Mouse (Mus musculus) midbrain, embryonic 16.5 days (tissue): ENCODE data around the gene Zfp296. TPM values are rescaled to one million over a fixed set of nuclear protein-coding genes. Genes with fewer than 3 reads are reported as not detected.

Experiments
- ATAC-seq: fragments of 200-750 bp; cut with Nextera tagmentation; 2 replicates; pipeline ENCODE4 v1.8.0; 2017; ENCODE audit warnings: moderate TSS enrichment
- H3K27ac ChIP-seq: fragments of 300-500 bp; sonication (generic); 2 replicates; pipeline ENCODE4 v1.5.1; 2014; ENCODE audit warnings: mild to moderate bottlenecking, low read length, mixed read lengths
- H3K27me3 ChIP-seq: fragments of 300-500 bp; sonication (generic); 2 replicates; pipeline ENCODE4 v1.6.1; 2014; ENCODE audit warnings: low read depth, low read length, mixed read lengths; ENCODE audit not compliant: control insufficient read depth, insufficient read depth
- H3K36me3 ChIP-seq: fragments of 300-500 bp; sonication (generic); 2 replicates; pipeline ENCODE4 v1.6.1; 2014; ENCODE audit warnings: mild to moderate bottlenecking, low read length, moderate library complexity, mixed read lengths; ENCODE audit not compliant: control insufficient read depth, insufficient read depth
- H3K4me1 ChIP-seq: fragments of 300-500 bp; sonication (generic); 2 replicates; pipeline ENCODE4 v1.6.1; 2014; ENCODE audit warnings: mild to moderate bottlenecking, low read length, mixed read lengths; ENCODE audit not compliant: control insufficient read depth, insufficient read depth
- H3K4me2 ChIP-seq: fragments of 300-500 bp; sonication (generic); 2 replicates; pipeline ENCODE4 v1.6.1; 2014; ENCODE audit warnings: mild to moderate bottlenecking, low read length, mixed read lengths
- H3K4me3 ChIP-seq: fragments of 300-500 bp; sonication (generic); 2 replicates; pipeline ENCODE4 v1.5.1; 2014; ENCODE audit warnings: low read depth, mild to moderate bottlenecking, low read length, moderate library complexity, mixed read lengths
- H3K9ac ChIP-seq: fragments of 300-500 bp; sonication (generic); 2 replicates; pipeline ENCODE4 v1.6.1; 2014; ENCODE audit warnings: low read depth, low read length, mixed read lengths
- H3K9me3 ChIP-seq: fragments of 300-500 bp; sonication (generic); replicated peaks from 2 replicates; pipeline ENCODE4 v1.6.1; 2014; ENCODE audit warnings: mild to moderate bottlenecking, low read length, mixed read lengths; ENCODE audit not compliant: control insufficient read depth, poor library complexity, severe bottlenecking
- WGBS: fragments of 180-500 bp; shearing (Covaris S2); extraction: QIAGEN DNeasy Blood & Tissue Kit; methylation state at CpG from one replicate; pipeline ENCODE4 v1.1.7; 2014; 5-methylcytosine and 5-hydroxymethylcytosine counted together
- polyA plus RNA-seq: library from polyadenylated mRNA; unstranded; fragments of >200 nt; fragmentation: Nextera tagmentation; extraction: Ambion mirVana; gene quantifications from 2 replicates; pipeline ENCODE4 v1.2.1, GENCODE M21; 2015

Gene Zfp296
- polyA plus RNA-seq, 1 experiment from 2014 or later: 0.11 TPM

DNA sequence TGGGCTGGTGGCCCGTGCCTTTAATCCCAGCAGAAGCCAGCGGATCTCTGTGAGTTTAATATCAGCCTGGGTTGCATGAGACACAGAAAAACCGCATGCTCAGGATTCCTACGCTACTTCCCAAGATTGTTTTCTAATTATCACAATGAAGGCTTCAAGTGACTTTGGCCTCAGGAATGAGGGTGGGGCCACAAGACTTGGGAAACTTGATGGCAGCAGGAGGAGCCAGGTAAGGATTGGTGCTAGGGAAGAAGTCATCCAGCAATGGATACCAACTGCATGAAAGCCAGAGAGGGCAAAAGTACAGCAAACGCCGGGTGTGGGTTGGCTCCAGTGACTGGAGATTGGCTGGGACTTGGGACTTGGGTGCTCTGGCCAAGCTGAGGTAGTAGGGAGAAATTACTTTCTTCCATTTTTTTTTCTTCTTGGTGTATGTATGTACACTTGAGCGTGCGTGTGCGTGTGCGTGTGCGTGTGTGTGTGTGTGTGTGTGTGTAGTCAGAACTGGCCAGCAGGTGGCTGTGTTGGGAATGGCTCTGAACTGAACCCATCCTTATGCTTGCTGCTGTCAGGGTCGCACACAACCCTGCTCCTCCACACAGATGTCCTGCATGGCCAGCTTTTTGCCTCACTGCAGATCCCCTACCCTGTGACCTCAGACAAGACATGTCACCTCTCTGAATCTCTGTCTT is 32.7 kb downstream of the Zfp296 start:
- H3K36me3 ChIP-seq: no peaks in the 10 kb centered on the region
- no peaks in the 10 kb centered on the region for H3K27me3 ChIP-seq
- H3K9me3 ChIP-seq: no peaks in the 10 kb centered on the region
- no peak overlapping the region for H3K4me3 ChIP-seq
- H3K4me2 ChIP-seq: no peak overlapping the region
- no peak overlapping the region for H3K27ac ChIP-seq
- H3K4me1 ChIP-seq: no peaks in the 10 kb centered on the region
- ATAC-seq: no peak
- 92% methylated on average over 12 of the region's 12 CpGs for WGBS
- no peak overlapping the region for H3K9ac ChIP-seq

DNA sequence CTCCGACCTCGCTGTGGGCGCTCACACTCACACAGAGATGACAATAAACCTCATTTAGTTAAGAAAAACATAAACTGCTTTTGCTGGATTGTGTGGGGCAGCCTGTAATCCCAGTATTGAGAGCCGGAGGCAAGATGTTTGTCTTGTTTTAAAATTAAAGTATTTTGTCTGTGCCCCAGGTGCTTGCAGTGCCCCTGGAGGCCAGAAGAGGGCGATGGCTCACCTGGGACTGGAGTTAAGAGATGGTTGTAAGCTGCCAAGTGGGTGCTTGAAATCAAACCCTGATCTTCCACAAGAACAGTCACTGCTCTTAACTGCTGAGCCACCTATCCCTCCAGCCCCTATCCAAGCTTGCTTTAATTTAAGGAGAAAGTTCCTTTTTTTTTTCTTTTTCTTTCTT is 33.9 kb downstream of the Zfp296 start:
- H3K27me3 ChIP-seq: no peaks in the 10 kb centered on the region
- no peak overlapping the region for H3K27ac ChIP-seq
- ATAC-seq: no peak
- WGBS: 77% methylated on average over 5 of the region's 5 CpGs
- H3K9ac ChIP-seq: no peak overlapping the region
- no peak overlapping the region for H3K4me3 ChIP-seq
- no peaks in the 10 kb centered on the region for H3K4me1 ChIP-seq
- H3K4me2 ChIP-seq: no peak overlapping the region
- no peaks in the 10 kb centered on the region for H3K9me3 ChIP-seq
- no peaks in the 10 kb centered on the region for H3K36me3 ChIP-seq

DNA sequence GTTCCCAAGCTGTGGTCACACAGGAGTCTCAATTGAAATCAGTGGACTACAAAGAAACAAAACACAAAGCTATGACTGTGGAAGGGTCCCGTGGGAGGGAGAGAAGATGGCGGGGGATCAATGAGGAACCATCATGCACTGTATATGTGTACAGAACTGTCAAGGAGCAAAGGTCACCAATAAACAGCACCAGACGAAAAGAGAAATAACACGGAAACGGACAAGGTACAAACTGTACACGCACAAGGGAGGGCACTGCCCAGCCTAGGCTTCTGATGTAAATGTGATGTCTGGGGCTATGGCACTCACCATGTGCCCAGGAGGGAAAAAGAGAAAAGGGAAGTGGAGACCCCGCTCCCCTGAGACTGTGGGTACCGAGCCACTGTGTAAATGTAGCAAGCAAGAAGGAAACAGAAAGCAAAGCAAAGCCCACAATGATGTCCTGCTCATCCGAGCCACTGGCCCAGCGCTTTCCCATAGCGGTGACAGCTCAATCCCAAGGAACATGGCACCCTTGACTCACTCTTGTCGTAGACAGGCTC is 38.0 kb downstream of the Zfp296 start:
- Histone ChIP-seq H3K9ac (no peak overlapping the region), H3K36me3 (no peaks in the 10 kb centered on the region), H3K27ac (no peak overlapping the region), H3K9me3 (no peaks in the 10 kb centered on the region), H3K27me3 (no peaks in the 10 kb centered on the region), H3K4me1 (peaks cover 3% of the 10 kb centered on the region; the same call in 1 of the 2 replicates), H3K4me2 (no peak overlapping the region), H3K4me3 (no peak overlapping the region)
- 91% methylated on average over 12 of the region's 12 CpGs for WGBS
- ATAC-seq: no peak

DNA sequence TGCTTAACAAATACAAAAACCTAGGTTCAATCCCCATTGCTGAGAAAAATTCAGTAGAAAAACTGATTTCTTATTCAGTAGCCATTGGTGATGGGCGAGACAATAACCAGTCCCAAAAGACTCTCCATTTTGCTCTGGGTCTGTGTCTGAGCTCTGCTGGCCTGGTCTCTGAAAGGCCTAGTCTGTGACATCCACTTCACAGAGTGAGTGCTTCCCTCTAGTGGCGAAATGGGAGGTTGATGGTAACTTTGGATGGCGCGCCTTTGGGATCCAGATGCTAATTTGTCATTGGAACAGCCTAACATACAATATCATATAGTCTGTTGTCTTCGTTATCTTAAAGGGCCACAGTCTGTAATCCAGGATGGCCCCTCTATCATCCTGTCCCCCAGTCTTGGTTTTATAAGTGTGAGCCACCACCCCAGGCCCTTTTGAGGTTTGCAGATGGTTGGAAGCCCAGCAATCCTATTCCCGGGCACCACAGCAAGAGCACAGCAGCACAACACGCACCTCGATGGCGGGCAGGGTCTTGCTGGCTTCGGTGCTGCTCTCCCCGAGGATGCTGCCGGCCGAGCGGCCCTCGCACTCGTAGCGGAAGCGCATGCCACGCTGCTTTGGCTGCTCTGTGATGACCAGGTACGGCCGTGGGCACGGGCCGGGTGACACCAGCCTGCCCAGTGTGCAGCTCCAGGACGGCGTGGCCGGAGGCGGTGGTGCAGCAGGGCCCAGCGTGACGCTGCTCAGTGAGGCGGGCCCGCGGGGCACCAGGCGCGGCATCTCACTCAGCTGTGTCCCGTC is 42.1 kb downstream of the Zfp296 start:
- Histone ChIP-seq H3K4me2 (peak overlapping the region; percentile 54), H3K4me1 (peaks cover 3% of the 10 kb centered on the region; the same call in 1 of the 2 replicates), H3K9me3 (no peaks in the 10 kb centered on the region), H3K27me3 (no peaks in the 10 kb centered on the region), H3K36me3 (no peaks in the 10 kb centered on the region), H3K4me3 (peak overlapping the region; percentile 36), H3K9ac (peak overlapping the region; percentile 63), H3K27ac (peak overlapping the region; percentile 43)
- WGBS: 5% methylated on average over 35 of the region's 35 CpGs
- peak; percentile 82 for ATAC-seq

DNA sequence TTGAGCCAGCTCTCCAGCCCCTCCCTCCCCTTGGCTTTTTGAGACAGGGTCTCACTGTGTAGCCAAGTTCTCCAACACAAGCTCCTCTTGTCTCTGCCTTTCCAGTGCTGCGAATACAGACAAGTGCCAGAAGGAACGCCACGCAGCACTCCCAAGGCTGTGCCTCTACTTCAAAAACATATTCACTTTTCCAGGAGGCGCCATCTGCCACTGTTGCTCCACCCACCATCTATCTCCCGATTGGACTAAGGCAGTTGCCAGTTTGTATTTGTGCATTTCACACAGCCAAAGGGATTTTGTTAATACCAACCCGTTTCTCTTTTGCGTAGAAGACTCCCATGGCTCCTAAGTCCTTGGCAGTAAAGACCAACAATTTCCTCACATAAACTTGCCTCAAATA is 43.7 kb downstream of the Zfp296 start:
- WGBS: 89% methylated on average over 7 of the region's 7 CpGs
- ATAC-seq: no peak

DNA sequence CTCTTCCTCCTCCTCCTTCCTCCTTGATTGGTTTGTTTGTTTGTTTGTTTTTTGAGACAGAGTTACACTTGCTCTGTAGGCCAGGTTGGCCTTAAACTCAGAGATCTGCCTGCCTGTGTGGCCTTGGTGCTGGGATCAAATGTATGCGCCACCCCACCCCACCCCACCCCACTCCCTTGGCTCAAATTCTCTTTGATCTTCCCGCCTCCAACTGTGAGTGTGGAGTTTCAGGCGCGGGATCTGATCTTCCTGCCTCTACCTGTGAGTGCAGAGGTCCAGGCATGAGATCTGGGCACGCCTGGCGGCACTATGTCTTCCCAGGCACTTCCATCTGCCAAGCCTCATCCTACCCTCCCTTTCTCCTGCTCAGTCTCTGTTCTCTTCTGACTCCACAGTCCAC is 45.2 kb downstream of the Zfp296 start:
- Histone ChIP-seq H3K9me3 (no peaks in the 10 kb centered on the region), H3K36me3 (no peaks in the 10 kb centered on the region), H3K4me2 (no peak overlapping the region), H3K4me3 (no peak overlapping the region), H3K4me1 (peaks cover 3% of the 10 kb centered on the region; the same call in 1 of the 2 replicates), H3K9ac (no peak overlapping the region), H3K27me3 (no peaks in the 10 kb centered on the region), H3K27ac (no peak overlapping the region)
- WGBS: 39% methylated on average over 6 of the region's 6 CpGs
- no peak for ATAC-seq

More for the DNA sequence above, 43.7 kb downstream of the Zfp296 start:
- Histone ChIP-seq H3K4me2 (no peak overlapping the region), H3K27me3 (no peaks in the 10 kb centered on the region), H3K9ac (no peak overlapping the region), H3K36me3 (no peaks in the 10 kb centered on the region), H3K27ac (no peak overlapping the region), H3K4me3 (no peak overlapping the region), H3K9me3 (no peaks in the 10 kb centered on the region), H3K4me1 (peaks cover 3% of the 10 kb centered on the region; the same call in 1 of the 2 replicates)

DNA sequence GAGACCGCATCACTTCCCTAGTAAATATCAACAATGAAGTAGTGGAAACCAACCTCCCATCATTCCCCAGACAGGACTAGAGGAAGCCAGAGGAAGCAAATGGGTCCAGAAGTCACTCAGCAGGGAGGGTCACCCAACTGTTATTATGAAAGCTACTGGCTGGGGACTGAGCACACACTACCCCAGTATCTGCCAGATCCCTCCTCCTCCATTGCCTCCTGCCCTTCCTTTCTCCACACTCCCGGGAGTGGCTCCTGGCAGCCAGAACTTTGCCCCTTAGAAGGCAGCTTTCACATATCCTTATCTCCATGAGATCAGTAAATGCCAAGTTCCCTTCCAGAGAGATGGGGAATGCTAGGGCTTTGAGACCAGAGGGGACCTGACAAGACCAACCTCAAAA is 46.3 kb downstream of the Zfp296 start:
- Histone ChIP-seq H3K4me3 (no peak overlapping the region), H3K27ac (no peak overlapping the region), H3K9me3 (no peaks in the 10 kb centered on the region), H3K36me3 (no peaks in the 10 kb centered on the region), H3K4me1 (peaks cover 8% of the 10 kb centered on the region; the same call in 1 of the 2 replicates), H3K9ac (no peak overlapping the region), H3K4me2 (no peak overlapping the region), H3K27me3 (no peaks in the 10 kb centered on the region)
- ATAC-seq: no peak
- WGBS: 88% methylated on average over 2 of the region's 2 CpGs

DNA sequence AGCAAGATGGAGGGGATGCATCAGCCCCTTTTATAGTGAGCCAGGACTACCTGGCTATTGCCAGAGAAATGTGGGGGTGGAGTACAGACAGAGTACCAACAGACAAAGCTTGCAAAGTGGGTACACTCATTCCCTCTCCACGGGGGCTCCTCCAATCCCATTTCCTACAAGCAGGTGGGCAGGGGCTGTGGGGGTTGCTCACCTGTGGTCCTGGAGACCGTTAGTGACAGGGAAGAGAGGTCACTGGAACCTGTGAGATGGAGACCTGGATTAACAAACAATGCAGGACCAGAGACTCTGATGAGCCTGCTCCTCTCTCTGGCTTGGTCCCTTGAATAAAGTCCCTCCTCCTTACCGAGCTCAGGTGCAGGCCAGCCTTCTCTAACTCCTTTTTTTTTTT is 50.6 kb downstream of the Zfp296 start:
- peak overlapping the region; percentile 84 for H3K4me2 ChIP-seq
- no peaks in the 10 kb centered on the region for H3K9me3 ChIP-seq
- H3K36me3 ChIP-seq: no peaks in the 10 kb centered on the region
- ATAC-seq: no peak
- H3K4me1 ChIP-seq: peaks cover 9% of the 10 kb centered on the region; the same call in 1 of the 2 replicates
- H3K9ac ChIP-seq: no peak overlapping the region
- no peak overlapping the region for H3K27ac ChIP-seq
- WGBS: 69% methylated on average over 3 of the region's 3 CpGs
- H3K4me3 ChIP-seq: no peak overlapping the region
- no peaks in the 10 kb centered on the region for H3K27me3 ChIP-seq

DNA sequence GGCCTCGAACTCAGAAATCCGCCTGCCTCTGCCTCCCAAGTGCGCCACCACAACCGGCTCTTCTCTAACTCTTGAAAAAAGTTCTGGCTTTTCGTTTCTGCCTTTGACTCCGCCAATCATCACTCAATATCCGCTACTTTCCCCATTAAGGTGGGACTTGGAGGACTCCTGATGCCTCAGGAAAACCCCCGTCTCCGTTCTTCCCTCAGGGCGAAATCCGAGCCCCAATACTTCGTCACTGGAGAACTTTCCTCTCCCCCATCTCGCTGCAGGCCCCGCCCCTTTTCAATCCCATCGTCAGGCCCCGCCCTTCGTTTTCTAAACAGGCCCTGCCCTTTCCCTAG is 51.1 kb downstream of the Zfp296 start:
- Histone ChIP-seq H3K9ac (peak overlapping the region; percentile 63; the same call in 1 of the 2 replicates), H3K27me3 (no peaks in the 10 kb centered on the region), H3K9me3 (no peaks in the 10 kb centered on the region), H3K27ac (peak overlapping the region; percentile 76; the same call in 1 of the 2 replicates), H3K4me2 (peak overlapping the region; percentile 84), H3K4me1 (peaks cover 9% of the 10 kb centered on the region; the same call in 1 of the 2 replicates), H3K36me3 (peaks cover under 1% of the 10 kb centered on the region; the same call in 1 of the 2 replicates), H3K4me3 (peak overlapping the region; percentile 80)
- ATAC-seq: no peak
- WGBS: 19% methylated on average over 17 of the region's 17 CpGs
